Comparison of ENCODE assay signal across 15 mouse cellular contexts in genomic region chr15:30931906-30932305, GRCm38 (mm10).
"Had no signal": no experiment of that assay in that cellular context is flagged by ENCODE, and none has a peak within 500 bp of the region (broad histone marks: within the 10 kb centered on the region; RNA-seq: fewer than 3 reads in every experiment).

No protein-coding gene starts in this region.

- H3K27ac ChIP-seq: limb, embryonic 13.5 days; limb, embryonic 15.5 days; liver, embryonic 14.5 days; macrophage; midbrain, embryonic 12.5 days; midbrain, embryonic 15.5 days; neural tube, embryonic 12.5 days; stomach, embryonic 15.5 days; stomach, postnatal 0 days had no signal

- H3K9ac ChIP-seq: limb, embryonic 13.5 days; limb, embryonic 15.5 days; liver, embryonic 14.5 days; midbrain, embryonic 12.5 days; midbrain, embryonic 15.5 days; neural tube, embryonic 12.5 days; stomach, embryonic 15.5 days had no signal

- DNase-seq: right cerebral cortex, postnatal 14 days; thymus, adult 2 months; thymus, postnatal 25 days; thymus, postnatal 4 days had no signal

- H3K4me3 ChIP-seq: limb, embryonic 13.5 days; limb, embryonic 15.5 days; megakaryocyte, embryonic 14.5 days; midbrain, embryonic 12.5 days; midbrain, embryonic 15.5 days; neural tube, embryonic 12.5 days; stomach, embryonic 15.5 days had no signal

- H3K4me2 ChIP-seq: limb, embryonic 13.5 days; limb, embryonic 15.5 days; liver, embryonic 11.5 days; midbrain, embryonic 12.5 days; midbrain, embryonic 15.5 days; neural tube, embryonic 12.5 days; stomach, embryonic 15.5 days had no signal

- H3K9me3 ChIP-seq: limb, embryonic 15.5 days; midbrain, embryonic 12.5 days; midbrain, embryonic 15.5 days; neural tube, embryonic 12.5 days; stomach, embryonic 15.5 days had no signal

- H3K4me1 ChIP-seq: limb, embryonic 13.5 days; limb, embryonic 15.5 days; megakaryocyte, embryonic 14.5 days; midbrain, embryonic 12.5 days; midbrain, embryonic 15.5 days; neural tube, embryonic 12.5 days; stomach, embryonic 15.5 days had no signal

- ATAC-seq: midbrain, embryonic 15.5 days had no signal

- H3K36me3 ChIP-seq: limb, embryonic 13.5 days; limb, embryonic 15.5 days; midbrain, embryonic 12.5 days; midbrain, embryonic 15.5 days; neural tube, embryonic 12.5 days; stomach, embryonic 15.5 days had no signal

- H3K27me3 ChIP-seq: limb, embryonic 13.5 days; limb, embryonic 15.5 days; megakaryocyte, embryonic 14.5 days; midbrain, embryonic 12.5 days; midbrain, embryonic 15.5 days; neural tube, embryonic 12.5 days; stomach, embryonic 15.5 days had no signal
